Mouse (Mus musculus) thymus, adult 2 months (tissue): ENCODE measurements around the gene Shisa8.

ENCODE experiments used
- CTCF ChIP-seq: fragments of 200-500 bp; IDR thresholded peaks from 2 replicates; pipeline ENCODE4 v1.5.1; 2012; ENCODE audit warnings: mild to moderate bottlenecking, control low read depth, low read length, moderate library complexity, borderline replicate concordance; ENCODE audit not compliant: control insufficient read depth, poor library complexity, insufficient read depth; ENCODE audit errors: extremely low read depth
- POLR2A ChIP-seq: fragments of 200-500 bp; IDR thresholded peaks from 2 replicates; pipeline ENCODE4 v1.6.1; 2012; ENCODE audit warnings: mild to moderate bottlenecking, low read length, control low read depth, moderate library complexity; ENCODE audit not compliant: control insufficient read depth, poor library complexity, insufficient read depth; ENCODE audit errors: extremely low read depth

- TF ChIP-seq CTCF (no peak), POLR2A (no peak)
Observed at GRCm38 (mm10) chr15:82235661-82236060, 23.0 kb upstream of the Shisa8 start.
